Mouse (Mus musculus) naive thymus-derived CD4-positive, alpha-beta T cell, adult 5 months (primary cell): ENCODE results near the gene 4930558K02Rik. TPM values are rescaled to one million over a fixed set of nuclear protein-coding genes. Genes with fewer than 3 reads are reported as not detected.

Experiments
- polyA plus RNA-seq: library from polyadenylated mRNA; unstranded; fragments of 100-300 nt; shearing (Covaris generic); gene quantifications from one replicate; pipeline ENCODE4 v1.2.1, GENCODE M21; 2017

Gene 4930558K02Rik
- polyA plus RNA-seq: not detected

DNA sequence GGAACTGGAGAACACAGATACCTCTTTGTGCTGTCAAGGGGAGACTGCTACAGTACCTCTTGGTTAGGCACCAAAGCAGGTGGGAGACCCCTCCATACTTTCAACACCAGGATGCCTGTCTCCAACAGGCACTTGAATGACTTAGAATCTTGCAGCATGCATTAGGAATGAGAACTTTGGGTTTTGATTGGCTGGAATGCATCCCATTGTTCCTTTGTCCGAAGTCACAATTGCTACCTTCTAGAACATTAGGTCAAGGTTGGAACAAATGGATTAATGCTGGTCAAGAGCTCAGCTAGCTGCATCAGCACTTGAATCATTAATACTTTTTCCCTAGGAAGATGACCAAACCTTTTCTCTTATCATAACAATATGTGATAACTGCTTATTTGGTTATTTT is at the start of gene 4930558K02Rik:
Gene 4930558K02Rik, minus strand, starts transcription at position 101 of the 400 bp plus-strand sequence.

DNA sequence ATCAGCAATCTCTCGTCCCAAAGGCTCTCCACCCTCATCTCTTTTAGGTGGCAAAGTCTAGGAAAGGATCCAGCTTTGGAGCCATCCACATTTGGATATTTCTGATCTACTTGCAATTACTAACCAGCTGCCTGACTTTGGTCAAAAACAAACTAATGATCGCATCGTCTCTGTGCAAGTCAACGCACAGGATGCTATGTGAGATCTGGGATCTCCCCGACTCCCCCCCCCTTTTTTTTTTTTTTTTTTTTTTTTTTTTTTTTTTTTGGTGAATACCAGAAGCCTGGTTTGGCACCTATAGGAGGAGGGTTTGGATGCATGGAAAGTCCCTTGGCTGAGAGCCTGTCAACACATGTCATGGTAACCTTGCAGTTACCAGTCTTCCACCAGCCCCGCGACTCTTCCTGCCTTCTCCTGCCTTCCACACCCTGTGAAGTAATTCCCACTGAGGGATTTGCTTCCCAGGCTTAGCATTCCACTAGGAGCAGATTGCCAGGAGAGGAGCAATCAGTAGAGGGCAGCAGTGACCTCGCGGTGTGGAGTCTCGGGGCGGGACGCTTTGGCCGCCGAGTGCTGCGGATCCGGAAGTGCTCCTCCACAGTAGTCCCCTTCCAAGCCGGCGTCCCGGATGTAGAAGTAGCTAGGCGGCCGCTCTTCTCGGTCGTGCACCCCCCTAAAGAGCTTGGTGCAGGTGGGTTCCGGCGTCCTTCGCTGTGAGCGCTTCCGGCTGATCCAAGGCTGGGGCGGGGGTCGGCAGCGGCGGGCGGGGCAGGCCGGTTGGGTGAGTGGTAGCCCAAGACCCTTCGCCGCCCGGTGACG is 10.6 kb downstream of the 4930558K02Rik start, which contains the start of gene Pigc:
Gene Pigc, plus strand, starts transcription at position 598 of the 819 bp plus-strand sequence.

Other genes with a start within 250 kb of the 4930558K02Rik start
- gene Fasl, start 191.1 kb downstream of the 4930558K02Rik start, polyA plus RNA-seq: 44.9 TPM
- gene Suco, start 103.0 kb downstream of the 4930558K02Rik start, polyA plus RNA-seq: 78.7 TPM
- 18.5 TPM for gene Pigc, start 10.4 kb downstream of the 4930558K02Rik start, polyA plus RNA-seq